Mouse (Mus musculus): Measurements from ENCODE around the gene Ppp1r10. TPM values are rescaled to one million over a fixed set of nuclear protein-coding genes. Genes with fewer than 3 reads are reported as not detected.
A peak's percentile ranks its signal among the peaks of the same experiment; 100 is the strongest.

Gene Ppp1r10
- total and polyA plus RNA-seq, 3 experiments: 14.5 to 70.3 (median 31.6) TPM

- Histone ChIP-seq H3K4me1 (ENCODE audit: control insufficient read depth in 1 of 2, insufficient read depth in 2 of 2) (peaks cover 0 to 46% of the 10 kb centered on the region in 2 experiments; a peak in 3 of 4 replicates), H3K9me3 (replicated peaks; ENCODE audit: low read length) (no peaks in the 10 kb centered on the region), H3K4me2 (ENCODE audit: insufficient read depth, low read depth, poor library complexity, severe bottlenecking) (peak overlapping the region; percentile 81), H3K36me3 (replicated peaks in 1 of 2; ENCODE audit: control insufficient read depth in 1 of 2, insufficient read depth in 1 of 2, low read length in 1 of 2) (peaks cover 41 to 73% of the 10 kb centered on the region in 2 experiments), H3K9ac (ENCODE audit: insufficient read depth, low read depth) (peak overlapping the region; percentile 47), H3K4me3 (replicated peaks in 1 of 3; ENCODE audit: low read depth in 2 of 3, low read length in 2 of 3, poor library complexity in 1 of 3) (peak overlapping the region; percentile 61 to 90 (median 63)), H3K27me3 (replicated peaks) (no peaks in the 10 kb centered on the region), H3K79me2 (replicated peaks; ENCODE audit: control insufficient read depth, extremely low read depth, insufficient read depth, poor library complexity, severe bottlenecking) (peaks cover 8% of the 10 kb centered on the region; the same call in 1 of the 2 replicates), H3K27ac (ENCODE audit: insufficient read depth, low read depth) (peak overlapping the region; percentile 26)
- dilution Hi-C loops (cut with MboI; ENCODE audit: extremely low pct_ligation_motif_present, extremely low pct_unique_long_range_greater_than_20kb, low sequenced_read_pairs): no loop called here
- no peak for TF ChIP-seq ZKSCAN1 (IDR thresholded peaks at IDR 0.05; ENCODE audit: borderline replicate concordance, low read depth, low read length)
- TF ChIP-seq TBP (conservative IDR thresholded peaks at IDR 0.05; ENCODE audit: low read depth, low read length): 0 out of 2 replicates have a peak, but pooled peaks have one; percentile 60
- TF ChIP-seq JUND (conservative IDR thresholded peaks at IDR 0.05; ENCODE audit: low read depth, low read length): no peak
- TF ChIP-seq ETS1 (conservative IDR thresholded peaks at IDR 0.05; ENCODE audit: low read depth, low read length): no peak
- no peak for TF ChIP-seq USF1 (IDR thresholded peaks at IDR 0.05; ENCODE audit: low read depth, low read length)
- TF ChIP-seq JUN (IDR thresholded peaks at IDR 0.05; ENCODE audit: insufficient read depth, low read depth, low read length): no peak
- TF ChIP-seq IRF4 (IDR thresholded peaks at IDR 0.05; ENCODE audit: low read depth, low read length): no peak
- TF ChIP-seq MAX (IDR thresholded peaks at IDR 0.05; ENCODE audit: low read length): peak; percentile 40; the same call in 1 of the 2 replicates
- no peak for TF ChIP-seq E2F4 (IDR thresholded peaks at IDR 0.05; ENCODE audit: insufficient replicate concordance, low read depth, low read length)
- TF ChIP-seq RAD21 (IDR thresholded peaks at IDR 0.05; ENCODE audit: low read depth, low read length): no peak
- TF ChIP-seq CHD1 (IDR thresholded peaks at IDR 0.05; ENCODE audit: low read depth, low read length): no peak
- no peak for TF ChIP-seq MYC (IDR thresholded peaks at IDR 0.05; ENCODE audit: low read depth, low read length)
- TF ChIP-seq TCF12 (IDR thresholded peaks at IDR 0.05; ENCODE audit: low read depth, low read length): peak; percentile 9; the same call in 1 of the 2 replicates
- TF ChIP-seq PAX5 (IDR thresholded peaks at IDR 0.05; ENCODE audit: low read length): no peak
- TF ChIP-seq POLR2A (IDR thresholded peaks at IDR 0.05; ENCODE audit: low read depth, low read length): peak; percentile 29; the same call in 1 of the 2 replicates
- no peak for TF ChIP-seq ELF1 (IDR thresholded peaks at IDR 0.05; ENCODE audit: low read depth, low read length)
- no peak for TF ChIP-seq USF2 (conservative IDR thresholded peaks at IDR 0.05; ENCODE audit: low read depth, low read length)
- TF ChIP-seq GABPA (IDR thresholded peaks at IDR 0.05; ENCODE audit: insufficient replicate concordance, low read depth, low read length): no peak
- peak; percentile 21; the same call in 1 of the 2 replicates for TF ChIP-seq MXI1 (IDR thresholded peaks at IDR 0.05; ENCODE audit: low read depth, low read length)
- TF ChIP-seq MEF2A (IDR thresholded peaks at IDR 0.05; ENCODE audit: borderline replicate concordance, low read depth, low read length): no peak
- TF ChIP-seq NELFE (IDR thresholded peaks at IDR 0.05; ENCODE audit: low read depth, low read length): peak; percentile 44; the same call in 1 of the 2 replicates
- TF ChIP-seq NRF1 (IDR thresholded peaks at IDR 0.05; ENCODE audit: low read depth, low read length): no peak
- no peak for TF ChIP-seq UBTF (IDR thresholded peaks at IDR 0.05; ENCODE audit: low read depth, low read length)
- no peak for DNase-seq (ENCODE audit: extremely low read depth)
- in situ Hi-C loops (cut with MboI; ENCODE audit: low pct_ligation_motif_present, low pct_unique_long_range_greater_than_20kb, low sequenced_read_pairs): no loop called here
Measured at GRCm38 (mm10) chr17:35909186-35909918, 6.9 kb upstream of the Ppp1r10 start.

All from CH12.LX (cell line).